ENCODE assay signal across 7 mouse cellular contexts in the genomic region with DNA sequence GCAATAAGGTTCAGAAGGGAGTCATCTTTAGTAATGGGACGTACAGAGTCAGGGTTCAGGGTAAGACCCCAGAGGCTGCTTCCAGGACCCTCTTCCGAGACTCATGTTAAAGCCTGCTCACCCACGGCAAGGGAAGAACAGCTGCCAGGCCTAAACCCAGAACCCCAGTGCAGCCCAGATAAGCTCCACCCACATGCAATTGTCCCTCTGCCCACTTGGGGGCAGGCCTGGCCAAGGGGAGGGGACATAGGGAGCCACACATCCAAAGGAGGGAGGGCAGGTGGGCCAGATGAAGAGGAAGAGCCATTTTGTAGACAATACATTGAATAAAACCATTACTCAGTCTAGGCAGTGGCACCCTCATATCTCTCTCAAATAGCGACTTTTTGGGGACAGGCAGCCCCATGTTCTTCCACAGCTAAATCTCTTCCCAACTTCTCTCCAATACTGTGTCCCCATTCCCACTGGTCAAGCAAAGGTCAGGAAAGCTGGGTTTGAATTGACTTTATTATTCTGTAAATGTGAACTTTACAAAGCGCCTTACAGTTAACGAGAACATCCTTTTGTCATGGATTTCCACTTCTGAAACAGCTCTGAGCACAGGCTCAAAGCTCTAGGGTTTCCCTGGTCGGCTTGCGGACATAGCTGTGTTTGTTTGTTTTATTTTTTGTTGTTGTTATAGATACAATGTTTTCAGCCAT. TPM values are rescaled to one million over a fixed set of nuclear protein-coding genes. Genes with fewer than 3 reads are reported as not detected.
DNase-seq lines count a peak whose midpoint lies in the region; ATAC-seq and TF ChIP-seq lines count a peak whose summit lies in the region.

No protein-coding gene starts in this region.

- intact Hi-C loops in left cerebral cortex, postnatal 4 days (cut with DNase I) = no loop called here

- 0 out of 2 replicates have a peak, but pooled peaks have one; percentile 13 for ATAC-seq in intestine, embryonic 14.5 days (replicated peaks; ENCODE audit: low FRiP score, low TSS enrichment, low read depth)
- peak; percentile 53; the same call in 1 of the 2 replicates for ATAC-seq in midbrain, embryonic 14.5 days (ENCODE audit: low FRiP score, low TSS enrichment)

- H3K4me1 ChIP-seq in intestine, embryonic 14.5 days (replicated peaks; ENCODE audit: control insufficient read depth, insufficient read depth, low read length) = 0 out of 2 replicates have a peak, but pooled peaks cover 6% of the 10 kb centered on the region
- no peaks in the 10 kb centered on the region for H3K4me1 ChIP-seq in midbrain, embryonic 14.5 days (ENCODE audit: control insufficient read depth, insufficient read depth, low read length)
- no peaks in the 10 kb centered on the region for H3K4me1 ChIP-seq in small intestine, adult 2 months (ENCODE audit: control insufficient read depth, insufficient read depth, insufficient read length, low read length)

- no peaks in the 10 kb centered on the region for H3K9me3 ChIP-seq in intestine, embryonic 14.5 days (ENCODE audit: control insufficient read depth, low read length)
- H3K9me3 ChIP-seq in midbrain, embryonic 14.5 days (ENCODE audit: control insufficient read depth, low read length) = no peaks in the 10 kb centered on the region

- H3K9ac ChIP-seq in intestine, embryonic 14.5 days (ENCODE audit: low read length) = no peak overlapping the region
- H3K9ac ChIP-seq in midbrain, embryonic 14.5 days (replicated peaks; ENCODE audit: low read length) = no peak overlapping the region

- TF ChIP-seq CTCF in small intestine, adult 2 months (IDR thresholded peaks at IDR 0.05; ENCODE audit: extremely low read depth, insufficient read length, insufficient replicate concordance, low read depth, low read length) = peak; percentile 85; the same call in 1 of the 2 replicates

- 0 out of 2 replicates have a peak, but pooled peaks cover 6% of the 10 kb centered on the region for H3K36me3 ChIP-seq in intestine, embryonic 14.5 days (ENCODE audit: control insufficient read depth, insufficient read depth, low read length)
- peaks cover 6% of the 10 kb centered on the region; the same call in 1 of the 2 replicates for H3K36me3 ChIP-seq in midbrain, embryonic 14.5 days (ENCODE audit: control insufficient read depth, insufficient read depth, low read length)
- H3K36me3 ChIP-seq in small intestine, adult 2 months (ENCODE audit: control insufficient read depth, insufficient read depth, low read length) = peaks cover 9% of the 10 kb centered on the region

- no peaks in the 10 kb centered on the region for H3K27me3 ChIP-seq in intestine, embryonic 14.5 days (replicated peaks; ENCODE audit: control insufficient read depth, insufficient read depth, low read length)
- H3K27me3 ChIP-seq in midbrain, embryonic 14.5 days (ENCODE audit: control insufficient read depth, insufficient read depth, low read length) = no peaks in the 10 kb centered on the region
- no peaks in the 10 kb centered on the region for H3K27me3 ChIP-seq in small intestine, adult 2 months (ENCODE audit: control insufficient read depth, insufficient read depth, low read length)

- H3K4me2 ChIP-seq in intestine, embryonic 14.5 days (ENCODE audit: low read length) = no peak overlapping the region
- H3K4me2 ChIP-seq in midbrain, embryonic 14.5 days (ENCODE audit: low read length) = no peak overlapping the region

- 44% methylated on average over 8 of the region's 8 CpGs for WGBS in intestine, embryonic 14.5 days
- 36% methylated on average over 8 of the region's 8 CpGs for WGBS in midbrain, embryonic 14.5 days
- WGBS in small intestine, adult 2 months = 51% methylated on average over 8 of the region's 8 CpGs

- DNase-seq in adipocyte (ENCODE audit: low spot score) = peak; percentile 68
- DNase-seq in cerebellum, postnatal 25 days = peak; percentile 75 to 83
- DNase-seq in gastrocnemius, adult 8-10 months (ENCODE audit: low spot score in 2 of 2) = peak; percentile 32 to 56
- peak; percentile 83 for DNase-seq in intestine, embryonic 14.5 days (ENCODE audit: low spot score)
- peak; percentile 79 for DNase-seq in left cerebral cortex, postnatal 4 days
- DNase-seq in midbrain, embryonic 14.5 days = peak; percentile 81

- no peak overlapping the region for H3K4me3 ChIP-seq in intestine, embryonic 14.5 days (ENCODE audit: low read depth, low read length)
- H3K4me3 ChIP-seq in midbrain, embryonic 14.5 days (replicated peaks; ENCODE audit: low read depth, low read length) = no peak overlapping the region
- no peak overlapping the region for H3K4me3 ChIP-seq in small intestine, adult 2 months (ENCODE audit: low read depth, low read length)

- no peak for TF ChIP-seq POLR2A in small intestine, adult 2 months (IDR thresholded peaks at IDR 0.05; ENCODE audit: low read depth, low read length)

- H3K27ac ChIP-seq in intestine, embryonic 14.5 days (ENCODE audit: low read depth) = 0 out of 2 replicates have a peak overlapping the region, but pooled peaks have one; percentile 0
- H3K27ac ChIP-seq in midbrain, embryonic 14.5 days (replicated peaks; ENCODE audit: low read depth, low read length) = no peak overlapping the region
- 0 out of 2 replicates have a peak overlapping the region, but pooled peaks have one; percentile 3 for H3K27ac ChIP-seq in small intestine, adult 2 months (ENCODE audit: insufficient read depth, low read depth, low read length)

RNA-seq across cellular contexts. Expression of a gene that starts 33.6 kb away (rescaled TPM):
- total RNA-seq in gastrocnemius, adult 8-10 months (2022) = 100 to 1,000 TPM; 223 to 283 (median 240) TPM
- polyA plus RNA-seq in intestine, embryonic 14.5 days (2014; fragmentation: Nextera tagmentation; extraction: Ambion mirVana) = 90.2 and 90.3 TPM in 2 replicates
- 10 to 100 TPM; 90.5 to 92.0 TPM for total RNA-seq in left cerebral cortex, postnatal 4 days (2021)
- polyA plus RNA-seq in midbrain, embryonic 14.5 days (2014; fragmentation: Nextera tagmentation; extraction: Ambion mirVana) = 122 and 129 TPM in 2 replicates
- 33.8 and 55.1 TPM in 2 replicates for polyA plus RNA-seq in small intestine, adult 2 months (2012; rRNA removed)
